Mouse (Mus musculus): Measurements from ENCODE around the gene Zfp750.
A peak's percentile ranks its signal among the peaks of the same experiment; 100 is the strongest.

The Zfp750 gene

DNA sequence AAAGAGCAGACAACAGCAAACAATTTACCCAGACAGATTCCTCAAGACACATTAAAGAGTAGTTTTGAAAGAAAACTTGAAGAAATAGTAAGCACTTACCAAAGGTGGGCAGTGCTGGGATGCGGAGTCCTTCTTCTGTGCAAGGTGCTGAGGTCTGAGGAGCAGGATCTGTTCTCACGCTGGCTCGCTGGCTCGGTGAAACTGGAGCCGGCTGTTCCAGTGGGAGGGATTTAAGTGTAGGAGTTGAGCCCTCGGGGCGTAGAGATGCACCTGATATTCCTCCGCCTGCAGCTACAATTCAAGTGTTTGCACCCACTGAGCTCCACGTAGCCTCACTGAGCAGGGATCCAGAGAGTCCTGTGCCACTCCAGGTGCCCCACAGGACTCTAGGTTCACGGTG, at the start of gene Zfp750:
Gene Zfp750 (minus strand): TSS at position 203 of the 400 bp plus-strand sequence.
- no peak for DNase-seq (ENCODE audit: low read depth, low spot score)

DNA sequence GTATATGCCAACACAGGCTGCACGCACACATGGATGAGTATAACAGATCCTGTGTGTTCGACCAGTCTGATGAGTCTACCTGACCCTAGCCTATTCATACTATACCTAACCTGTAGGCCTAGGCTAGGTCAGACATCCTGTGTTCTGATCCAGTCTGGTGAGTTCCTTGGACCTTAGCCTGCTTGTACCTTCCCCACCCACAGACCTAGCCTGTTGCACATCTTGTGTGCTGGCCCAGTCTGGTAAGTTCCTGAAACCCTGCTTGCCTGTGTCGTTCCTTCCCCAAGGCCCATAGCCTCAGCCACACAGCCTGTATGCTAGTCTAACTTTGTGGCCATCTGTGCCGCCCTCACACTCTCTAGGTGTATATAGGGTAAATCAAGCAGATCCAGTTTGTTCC, 45.1 kb upstream of the Zfp750 start:
- no peak for DNase-seq (ENCODE audit: low read depth, low spot score)

DNA sequence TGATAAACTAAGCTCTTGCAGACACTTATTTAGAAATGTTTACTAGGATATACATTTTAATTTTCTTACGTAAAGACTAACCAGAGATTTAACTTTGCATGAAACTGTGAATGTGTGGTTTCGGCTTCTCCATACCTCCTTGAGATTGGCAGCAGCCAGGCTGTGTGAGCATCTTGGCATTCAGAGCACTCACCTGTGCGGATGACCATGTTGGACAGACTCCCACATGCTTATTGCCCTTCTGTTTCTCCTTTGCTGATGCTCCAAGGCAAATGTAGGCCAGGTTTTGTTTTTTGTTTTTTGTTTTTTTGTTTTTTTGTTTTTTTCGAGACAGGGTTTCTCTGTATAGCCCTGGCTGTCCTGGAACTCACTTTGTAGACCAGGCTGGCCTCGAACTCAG, 44.2 kb upstream of the Zfp750 start:
- DNase-seq (ENCODE audit: low read depth, low spot score), result no peak

DNA sequence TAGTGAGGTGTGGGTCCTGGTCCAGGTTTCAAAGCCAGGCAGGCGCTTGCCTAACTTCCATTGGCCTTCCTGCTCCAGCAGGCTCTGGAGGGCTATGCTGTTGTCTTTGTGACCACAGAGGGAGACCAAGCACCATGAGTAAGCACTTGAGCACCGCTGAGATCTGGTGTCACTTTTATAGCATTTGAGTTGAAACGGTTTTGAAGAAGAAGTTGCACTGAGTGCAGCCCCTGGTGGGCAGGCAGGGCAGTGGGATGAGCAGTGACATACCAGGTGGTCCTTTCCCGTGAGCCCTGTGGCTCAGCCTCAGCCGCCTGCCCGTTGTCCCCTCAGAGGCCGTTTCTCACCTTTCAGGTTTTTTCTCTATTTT, 41.1 kb upstream of the Zfp750 start:
- DNase-seq (ENCODE audit: low read depth, low spot score), result peak; percentile 13

DNA sequence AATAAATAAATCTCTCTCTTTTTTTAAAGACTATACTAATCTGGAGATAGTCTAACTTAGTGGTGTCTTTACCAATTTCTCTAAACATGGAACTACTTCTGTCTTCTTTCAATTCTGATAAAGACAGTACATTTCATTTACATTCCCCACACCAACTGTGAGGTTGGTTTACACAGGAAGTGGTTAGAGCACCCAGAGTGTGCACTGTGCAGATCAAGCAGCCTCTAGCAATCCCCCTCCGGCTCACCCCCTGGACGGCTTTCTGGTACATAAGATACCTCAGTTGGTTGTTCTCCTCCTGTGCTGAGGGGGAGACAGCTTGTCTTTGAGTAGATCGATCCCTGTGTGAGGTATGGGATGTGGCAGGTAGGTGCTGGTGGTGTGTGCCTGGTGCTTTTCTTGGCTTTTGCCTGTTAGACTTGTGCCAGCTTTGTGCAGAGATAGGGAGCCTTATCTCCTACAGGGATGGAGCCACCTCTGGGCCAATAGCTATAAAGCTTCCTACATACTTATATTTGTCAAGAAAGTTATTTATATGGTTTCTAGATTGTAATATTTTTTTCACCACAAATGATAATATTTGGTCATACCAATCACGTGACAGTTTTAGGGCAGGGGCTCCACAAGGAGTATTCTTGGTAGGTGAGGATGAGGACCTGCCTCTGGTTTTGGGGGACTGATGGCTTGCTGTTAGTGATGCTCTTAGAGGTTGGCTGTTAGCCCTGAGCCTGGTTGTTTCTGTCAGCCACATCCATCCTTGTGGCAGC, 40.6 kb upstream of the Zfp750 start:
- DNase-seq (ENCODE audit: low read depth, low spot score), result no peak

DNA sequence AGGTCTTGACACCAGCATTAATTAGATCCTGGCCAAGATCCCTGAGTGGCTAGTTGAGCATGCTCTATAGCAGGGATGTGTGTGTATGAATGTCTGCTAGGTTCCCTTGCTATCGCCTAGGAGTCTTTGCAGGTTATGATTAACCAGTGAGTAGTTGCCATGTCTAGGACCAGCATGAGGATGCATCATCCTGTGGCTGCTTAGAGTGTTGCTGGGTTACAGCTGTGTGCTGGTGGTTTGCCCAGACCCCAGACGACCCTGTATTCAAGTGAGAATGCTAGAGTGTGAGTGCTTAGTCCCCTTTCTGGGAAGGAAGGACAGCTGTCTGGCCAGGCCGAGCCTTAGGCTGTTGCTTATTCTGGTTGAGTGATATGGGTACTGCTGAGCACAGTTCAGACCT, 39.4 kb upstream of the Zfp750 start:
- no peak for DNase-seq (ENCODE audit: low read depth, low spot score)

DNA sequence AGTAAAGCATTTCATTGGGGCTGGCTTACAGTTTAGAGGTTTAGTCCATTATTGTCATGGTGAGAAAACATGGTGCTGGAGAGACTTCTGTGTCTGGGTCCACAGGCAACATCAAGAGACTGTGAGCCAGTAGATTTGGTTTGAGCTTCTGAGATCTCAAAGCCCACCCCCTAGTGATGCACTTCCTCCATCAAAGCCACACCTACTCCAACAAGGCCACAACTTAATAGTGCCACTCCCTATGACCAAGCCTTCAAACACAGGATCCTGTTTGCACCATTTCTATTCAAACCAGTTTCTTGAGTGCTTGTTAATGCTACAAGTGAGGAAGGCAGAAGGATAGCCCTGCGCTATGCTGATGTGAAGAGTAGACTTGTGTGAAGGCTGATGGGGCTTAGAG, 38.8 kb upstream of the Zfp750 start:
- no peak for DNase-seq (ENCODE audit: low read depth, low spot score)

DNA sequence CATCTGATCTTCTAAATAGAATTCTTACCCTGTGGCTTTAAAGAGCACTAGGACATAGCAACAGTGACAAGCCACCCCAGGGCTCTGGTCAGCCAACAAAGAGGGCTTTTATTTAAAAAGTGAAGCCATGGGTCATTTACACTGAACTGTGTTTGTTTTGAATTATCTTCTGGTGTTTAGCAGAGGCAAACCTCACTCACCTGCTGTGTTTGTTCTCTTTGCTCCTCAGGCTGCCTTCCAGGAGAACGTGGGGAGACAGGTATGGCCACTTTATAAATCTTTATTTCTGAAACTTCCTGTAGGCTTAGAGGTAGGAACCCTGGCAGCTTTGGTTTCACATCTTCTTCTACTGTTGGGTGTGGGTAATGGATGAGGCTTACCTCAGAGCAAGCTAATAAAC, 37.6 kb upstream of the Zfp750 start:
- DNase-seq (ENCODE audit: low read depth, low spot score), result no peak

DNA sequence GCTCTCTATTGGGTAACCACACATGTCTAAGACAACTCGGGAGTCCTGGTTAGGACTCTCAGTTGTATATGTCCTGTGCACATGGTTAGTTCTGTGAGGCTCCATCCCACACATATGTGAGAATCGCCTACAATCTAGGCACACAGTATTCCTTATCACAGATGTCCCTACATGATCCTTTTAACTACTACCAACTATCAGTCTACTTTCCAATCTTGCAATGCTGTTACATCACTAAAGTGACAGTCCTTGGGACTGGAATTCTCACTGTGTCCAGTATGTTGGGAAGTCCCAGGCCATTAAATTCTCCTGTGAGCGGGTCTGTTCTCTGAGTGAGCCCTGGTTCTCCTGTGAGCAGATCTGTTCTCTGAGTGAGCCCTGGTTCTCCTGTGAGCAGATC, 34.3 kb upstream of the Zfp750 start:
- DNase-seq (ENCODE audit: low read depth, low spot score), result no peak

DNA sequence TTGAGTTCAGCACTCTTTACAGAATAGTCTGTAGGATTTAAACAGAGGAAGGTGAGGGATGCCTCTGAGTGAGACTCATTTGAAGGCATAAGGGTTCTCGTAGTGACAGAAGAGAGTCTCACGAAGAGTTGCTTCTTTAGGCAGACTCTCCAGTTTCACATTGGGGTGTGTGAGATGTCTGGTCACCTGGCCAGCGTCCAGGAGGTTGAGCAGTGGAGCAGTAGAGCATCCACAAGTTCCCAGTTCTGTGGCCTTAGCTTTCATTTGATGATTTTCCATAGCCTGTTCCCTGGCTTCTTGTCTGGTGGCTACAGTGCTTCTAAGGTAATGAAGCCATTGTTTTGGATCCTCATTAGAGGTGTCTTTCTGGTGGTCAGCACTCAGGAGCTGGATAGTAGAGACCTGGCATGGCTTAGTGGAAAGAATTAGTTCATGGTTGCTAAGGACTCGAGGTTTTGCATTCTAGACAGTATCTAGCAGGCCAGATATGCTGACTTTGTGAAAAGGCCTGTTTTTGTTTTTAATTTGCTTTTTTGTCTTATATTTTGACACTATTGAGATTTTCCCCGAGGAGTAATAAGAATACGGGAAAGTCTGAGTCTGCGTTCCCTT, 33.8 kb upstream of the Zfp750 start:
- DNase-seq (ENCODE audit: low read depth, low spot score), result no peak

DNA sequence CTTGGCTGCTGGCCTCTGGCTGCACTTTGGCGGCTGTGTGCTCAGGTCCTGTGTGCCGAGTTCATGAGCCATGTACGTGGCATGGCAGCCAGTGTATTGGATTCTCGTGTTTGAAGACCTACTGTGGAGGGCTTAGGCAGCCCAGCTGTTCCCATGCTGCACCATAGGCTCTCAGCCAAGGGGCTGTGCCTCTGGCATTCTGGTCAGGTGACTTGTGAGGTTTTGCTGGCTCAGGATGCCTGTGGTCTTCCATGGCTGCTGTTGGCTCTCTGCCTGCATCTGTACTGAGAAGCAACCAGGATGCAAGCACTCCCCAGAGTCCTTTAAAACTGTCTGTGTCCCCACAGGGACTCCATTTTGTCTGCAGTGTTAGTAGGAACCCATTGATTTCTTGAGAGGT, 33.0 kb upstream of the Zfp750 start:
- DNase-seq (ENCODE audit: low read depth, low spot score), result no peak

DNA sequence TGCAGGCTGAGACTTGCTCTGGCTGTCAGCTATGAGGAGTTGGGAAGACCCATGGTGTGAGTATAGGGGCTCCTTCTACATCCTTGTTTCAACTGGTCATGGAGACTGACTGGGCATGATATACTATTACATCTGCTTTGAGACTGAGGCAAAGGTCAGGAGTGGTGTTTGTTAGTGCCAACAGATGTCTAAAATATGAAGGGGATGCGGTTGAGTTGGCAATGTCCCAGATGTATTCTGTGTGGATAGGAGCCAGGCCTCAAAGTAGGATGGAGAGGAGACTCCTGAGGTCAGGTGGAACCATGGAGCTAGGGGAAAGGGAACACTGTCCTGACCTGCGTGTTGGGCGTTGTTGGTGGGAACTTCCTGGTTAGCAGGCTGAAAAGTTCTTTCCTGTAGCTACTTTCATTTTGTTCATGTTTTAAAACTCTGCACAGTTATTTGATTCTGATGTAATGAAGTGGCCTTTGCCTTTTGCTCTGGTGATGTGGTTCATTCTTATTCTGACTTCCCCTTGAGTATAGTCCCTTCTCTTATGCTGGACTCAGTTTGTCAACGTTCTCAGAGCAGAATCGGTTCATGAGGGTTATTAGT, 32.2 kb upstream of the Zfp750 start:
- DNase-seq (ENCODE audit: low read depth, low spot score), result no peak

DNA sequence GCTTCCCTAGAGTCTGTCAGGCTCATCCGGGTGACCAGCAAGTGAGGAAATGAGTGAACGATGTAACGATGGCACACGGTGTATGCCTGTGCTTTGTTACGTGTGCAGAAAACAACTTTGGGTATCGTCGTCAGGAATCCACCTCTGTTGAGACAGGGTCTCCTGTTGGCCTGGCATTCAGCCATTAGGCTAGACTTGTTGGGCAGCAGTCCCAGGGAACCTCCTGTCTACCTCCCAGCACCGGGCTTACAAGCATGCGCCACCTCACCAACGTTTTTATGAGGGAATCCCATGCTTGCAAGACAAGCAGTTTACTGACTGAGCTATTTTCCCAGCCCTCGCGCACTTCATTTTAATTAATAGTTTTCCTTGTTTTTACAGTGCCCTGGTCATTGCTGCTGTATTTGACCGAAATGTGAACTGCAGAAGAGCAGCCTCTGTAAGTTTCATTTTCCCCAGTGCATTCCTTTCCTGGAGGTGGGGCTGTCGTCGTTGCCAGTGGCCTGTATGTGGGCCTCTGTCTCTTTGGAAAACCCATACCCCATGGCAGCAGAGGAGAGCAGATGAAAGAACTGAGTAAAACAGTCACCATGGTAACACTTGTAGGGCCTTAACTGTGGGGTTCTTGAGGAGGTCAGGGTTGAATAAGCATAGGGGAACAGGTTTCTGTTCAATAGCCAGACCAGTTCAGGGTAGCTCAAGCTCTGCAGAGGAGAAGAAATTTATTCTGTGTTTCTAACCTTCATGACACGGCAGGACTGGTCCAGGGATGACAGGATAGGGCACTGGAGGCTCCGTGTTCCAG, 30.9 kb upstream of the Zfp750 start:
- DNase-seq (ENCODE audit: low read depth, low spot score), result peak; percentile 21

DNA sequence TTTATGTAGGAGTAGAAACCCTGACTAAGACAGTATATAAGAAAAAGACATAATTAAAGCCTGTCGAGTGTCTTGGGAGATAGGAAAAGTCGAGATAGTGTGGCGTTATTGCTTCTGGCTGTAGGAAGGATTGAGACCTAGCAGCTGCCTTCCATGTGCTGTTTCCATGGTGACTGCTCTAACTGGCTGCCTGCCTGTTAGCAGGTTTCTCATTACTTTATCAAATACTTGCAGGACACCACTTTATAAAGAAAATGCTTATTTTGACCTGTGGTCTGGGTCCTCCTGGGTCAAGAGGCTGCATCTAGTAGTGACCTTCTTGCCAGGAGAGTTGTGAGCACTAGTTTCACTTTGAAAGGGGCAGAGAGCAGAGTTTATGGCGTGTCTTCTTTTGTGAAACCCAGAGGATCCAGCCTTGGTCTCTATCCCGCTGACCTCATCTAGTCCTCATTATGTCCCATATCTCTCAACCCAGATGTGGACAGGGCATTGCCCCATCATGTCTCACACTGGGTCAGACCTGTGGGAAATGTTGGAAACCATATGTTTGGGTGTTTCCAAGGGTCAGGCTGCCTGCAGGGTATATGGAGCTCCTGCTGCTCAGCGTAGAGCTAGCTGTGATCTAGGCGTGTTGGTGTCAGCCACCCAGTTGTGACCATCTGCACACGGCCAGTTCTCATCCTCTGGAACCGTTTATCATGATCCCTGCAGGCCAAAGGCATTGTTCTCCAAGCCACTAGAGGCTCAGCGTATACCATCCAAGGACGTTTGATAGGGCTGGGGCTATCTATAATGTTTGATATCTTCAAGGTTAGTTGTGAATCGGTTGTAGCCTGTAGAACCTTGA, 30.1 kb upstream of the Zfp750 start:
- DNase-seq (ENCODE audit: low read depth, low spot score), result no peak

DNA sequence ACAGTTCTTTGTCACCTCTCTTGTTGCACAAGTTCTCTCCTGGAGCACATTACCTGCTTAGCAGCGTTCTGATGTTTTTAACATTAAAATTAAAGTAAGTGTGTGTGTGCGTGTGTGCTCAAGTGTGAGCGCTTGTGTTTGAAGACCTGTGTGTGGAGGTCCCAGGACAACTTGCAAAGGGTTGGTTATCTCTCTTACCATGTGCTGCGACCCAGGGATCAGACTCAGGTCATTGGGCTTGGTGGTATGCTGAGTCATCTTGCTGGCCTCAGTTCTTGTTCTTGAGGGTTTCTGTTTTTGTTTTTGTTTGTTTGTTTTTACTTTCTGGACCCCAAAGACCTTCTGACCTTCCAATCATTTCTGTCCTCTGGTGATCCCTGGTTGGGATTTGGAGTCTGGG, 28.8 kb upstream of the Zfp750 start:
- DNase-seq (ENCODE audit: low read depth, low spot score), result no peak

DNA sequence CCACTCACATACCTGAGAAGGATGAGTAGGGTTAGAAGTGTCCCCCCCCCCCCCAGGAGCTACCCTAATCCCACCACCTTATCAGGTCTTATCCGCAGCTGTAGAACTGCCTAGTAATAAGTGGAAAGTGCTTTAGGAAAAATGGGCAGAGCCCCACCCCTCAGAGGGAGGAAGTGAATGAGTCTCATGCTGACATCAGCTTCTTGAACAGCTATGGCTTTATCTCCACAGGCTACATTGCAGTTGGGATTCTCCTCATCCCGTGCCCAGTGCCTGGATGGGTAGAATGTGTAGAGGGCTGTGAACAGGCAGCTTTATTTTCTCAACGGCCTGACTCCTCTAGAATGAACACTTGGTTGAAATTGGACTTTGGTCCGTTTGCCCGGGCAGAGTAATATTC, 28.1 kb upstream of the Zfp750 start:
- DNase-seq (ENCODE audit: low read depth, low spot score), result no peak

DNA sequence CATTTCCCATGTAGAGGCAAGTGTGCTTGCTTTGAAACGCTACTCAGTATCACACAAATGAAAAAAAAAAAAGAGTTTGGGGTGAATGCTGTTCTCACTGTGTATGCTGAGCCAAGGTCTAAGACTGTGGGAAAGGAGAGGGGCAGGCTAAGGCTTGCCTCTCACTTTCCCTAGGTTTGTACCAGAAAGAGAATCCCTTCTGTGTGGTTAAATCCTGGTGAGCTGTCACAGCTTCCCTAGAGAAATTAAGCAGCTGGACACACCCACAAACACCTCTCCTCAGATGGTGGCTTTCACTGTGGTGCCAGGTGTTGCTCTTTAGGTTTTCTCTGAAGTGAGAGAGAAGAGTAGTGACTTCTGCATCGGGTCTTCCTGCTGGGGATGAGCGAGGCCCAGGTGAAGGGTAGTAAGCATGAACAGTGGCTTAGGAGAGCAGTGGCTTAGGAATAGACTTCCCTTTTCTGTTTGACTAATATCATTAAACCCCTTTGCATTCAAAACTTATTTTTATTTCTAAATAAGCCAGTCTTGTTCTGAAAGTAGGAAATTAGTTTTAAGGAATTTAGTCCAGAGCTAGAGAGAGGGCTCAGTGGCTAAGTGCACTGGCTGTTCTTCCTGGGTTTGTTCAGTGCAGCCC, 26.4 kb upstream of the Zfp750 start:
- peak; percentile 84 for DNase-seq (ENCODE audit: low read depth, low spot score)

DNA sequence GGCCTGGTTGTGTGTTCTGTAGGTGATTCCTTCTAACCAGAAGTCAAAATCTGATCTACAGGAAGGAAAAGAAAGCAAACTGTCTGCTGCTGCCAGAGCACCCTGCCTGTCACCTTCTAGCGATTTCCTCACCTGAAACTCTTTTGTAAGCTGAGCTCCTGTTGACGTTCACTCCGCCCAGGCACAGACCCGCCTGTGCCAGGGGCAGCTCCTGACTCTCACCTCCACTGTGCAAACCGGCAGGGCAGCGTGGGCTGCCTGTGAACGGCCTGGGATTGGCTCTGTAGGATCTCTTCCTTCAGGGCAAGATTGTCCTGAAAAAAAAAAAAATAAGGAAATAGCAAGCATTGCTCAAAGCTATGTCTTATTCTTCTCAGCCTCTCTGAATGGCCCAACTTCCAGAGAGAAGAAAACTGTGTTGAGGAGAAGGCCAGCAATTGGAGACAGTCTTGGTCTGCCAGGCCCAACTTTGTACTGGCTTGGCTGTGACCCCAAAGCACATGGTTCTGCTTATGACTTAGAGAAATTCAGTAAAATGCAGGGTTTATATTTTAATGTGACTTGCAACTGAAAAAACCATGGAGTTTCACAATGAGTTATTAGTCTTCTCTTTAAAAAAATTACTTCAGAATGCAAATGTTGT, 25.7 kb upstream of the Zfp750 start:
- peak; percentile 23 for DNase-seq (ENCODE audit: low read depth, low spot score)

DNA sequence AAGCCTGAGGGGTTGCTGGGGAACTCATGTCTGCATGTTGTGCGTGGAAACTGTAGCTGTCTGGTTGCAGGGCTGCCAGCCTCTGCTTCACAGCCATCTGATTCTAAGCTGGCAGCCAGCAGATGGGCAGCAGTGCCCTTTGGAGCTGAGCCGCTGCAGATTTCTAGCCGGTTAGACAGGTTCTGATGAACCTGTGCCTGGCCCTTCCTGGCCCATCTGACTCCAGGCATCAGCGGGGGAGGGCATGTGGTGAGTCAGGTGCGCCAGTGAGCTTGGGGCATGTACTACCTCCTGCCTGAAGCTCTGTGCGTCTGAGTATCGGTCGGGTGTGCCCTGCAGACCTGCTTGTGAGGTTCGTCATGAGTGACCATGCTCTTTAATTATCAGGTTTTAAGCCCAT, 24.8 kb upstream of the Zfp750 start:
- peak; percentile 17 for DNase-seq (ENCODE audit: low read depth, low spot score)

DNA sequence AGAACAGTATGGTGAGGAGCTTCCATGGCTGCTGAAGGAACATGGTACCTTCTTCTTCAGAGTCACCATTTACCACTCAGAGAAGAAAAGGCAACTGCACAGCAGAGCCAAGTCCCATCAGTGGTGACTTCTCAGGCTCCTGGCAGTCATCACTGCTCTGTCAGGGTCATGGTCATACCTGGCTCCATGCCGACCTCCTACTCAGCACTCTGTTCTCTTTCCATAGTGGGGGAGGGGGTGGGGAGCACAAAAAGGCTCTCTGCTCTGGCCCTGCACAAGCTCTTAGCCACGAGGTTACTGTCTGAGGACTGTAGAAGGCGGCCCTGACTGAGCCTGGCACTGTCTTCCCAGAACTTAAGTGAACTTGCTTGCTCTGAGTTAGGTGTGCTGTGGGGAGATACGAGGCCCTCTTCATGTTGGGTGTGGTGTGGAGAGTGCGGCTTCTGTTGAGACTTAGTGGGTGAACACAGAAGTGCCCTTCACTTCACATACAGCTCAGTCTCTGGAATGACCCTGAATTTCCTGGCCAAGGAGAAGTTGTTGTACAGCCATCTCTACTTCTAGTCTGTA, 24.2 kb upstream of the Zfp750 start:
- DNase-seq (ENCODE audit: low read depth, low spot score), result no peak

Measured in A20 (cell line).